Mouse (Mus musculus): ENCODE results near the gene Tle4.

- TF ChIP-seq CTCF (IDR thresholded peaks at IDR 0.05; ENCODE audit: low read depth) (no peak), EP300 (IDR thresholded peaks at IDR 0.05; ENCODE audit: low read depth) (no peak)
These were observed 2.4 kb downstream of the Tle4 start for GRCm38 (mm10) chr19:14595390-14595997.

Measured in heart, postnatal 0 days (tissue).